Mouse (Mus musculus) forebrain, embryonic 14.5 days (tissue): ENCODE results near the gene Nfkb2. TPM values are rescaled to one million over a fixed set of nuclear protein-coding genes. Genes with fewer than 3 reads are reported as not detected.
A peak's percentile ranks its signal among the peaks of the same experiment; 100 is the strongest.

Source experiments
- ATAC-seq: fragments of 200-750 bp; cut with Nextera tagmentation; 2 replicates; pipeline ENCODE4 v1.8.0; 2017; ENCODE audit warnings: mild to moderate bottlenecking, moderate library complexity
- DNase-seq: peaks from one replicate; pipeline ENCODE4 v3.0.0-alpha.2; 2015; ENCODE audit warnings: low spot score
- H3K27ac ChIP-seq: fragments of 300-500 bp; sonication (generic); 2 replicates; pipeline ENCODE4 v1.5.1; 2014; ENCODE audit warnings: low read depth, mild to moderate bottlenecking, control low read depth, low read length, moderate library complexity
- H3K27me3 ChIP-seq: fragments of 300-500 bp; sonication (generic); replicated peaks from 2 replicates; pipeline ENCODE4 v1.6.1; 2014; ENCODE audit warnings: low read length, control low read depth, mixed read lengths; ENCODE audit not compliant: control insufficient read depth, insufficient read depth
- H3K36me3 ChIP-seq: fragments of 300-500 bp; sonication (generic); 2 replicates; pipeline ENCODE4 v1.6.1; 2014; ENCODE audit warnings: low read length, control low read depth; ENCODE audit not compliant: control insufficient read depth, insufficient read depth
- H3K4me1 ChIP-seq: fragments of 300-500 bp; sonication (generic); 2 replicates; pipeline ENCODE4 v1.6.1; 2014; ENCODE audit warnings: antibody characterized with exemption, low read length, control low read depth; ENCODE audit not compliant: control insufficient read depth, insufficient read depth
- H3K4me2 ChIP-seq: fragments of 300-500 bp; sonication (generic); 2 replicates; pipeline ENCODE4 v1.6.1; 2014; ENCODE audit warnings: mild to moderate bottlenecking, control low read depth, low read length
- H3K4me3 ChIP-seq: fragments of 300-500 bp; sonication (generic); 2 replicates; pipeline ENCODE4 v1.5.1; 2014; ENCODE audit warnings: low read depth, low read length, control low read depth
- H3K9ac ChIP-seq: fragments of 300-500 bp; sonication (generic); 2 replicates; pipeline ENCODE4 v1.6.1; 2014; ENCODE audit warnings: mild to moderate bottlenecking, low read length, control low read depth, moderate library complexity
- H3K9me3 ChIP-seq: fragments of 300-500 bp; sonication (generic); replicated peaks from 2 replicates; pipeline ENCODE4 v1.6.1; 2016; ENCODE audit warnings: low read length, control low read depth, mixed read lengths; ENCODE audit not compliant: control insufficient read depth
- WGBS: fragments of 180-500 bp; shearing (Covaris S2); extraction: QIAGEN DNeasy Blood & Tissue Kit; methylation state at CpG from one replicate; pipeline ENCODE4 v1.1.7; 2014; 5-methylcytosine and 5-hydroxymethylcytosine counted together
- polyA plus RNA-seq: library from polyadenylated mRNA; unstranded; fragments of >200 nt; fragmentation: Nextera tagmentation; extraction: Ambion mirVana; gene quantifications from 2 replicates; pipeline ENCODE4 v1.2.1, GENCODE M21; 2014

Gene Nfkb2
- polyA plus RNA-seq, 1 experiment from 2014 or later: 1.4 TPM

DNA sequence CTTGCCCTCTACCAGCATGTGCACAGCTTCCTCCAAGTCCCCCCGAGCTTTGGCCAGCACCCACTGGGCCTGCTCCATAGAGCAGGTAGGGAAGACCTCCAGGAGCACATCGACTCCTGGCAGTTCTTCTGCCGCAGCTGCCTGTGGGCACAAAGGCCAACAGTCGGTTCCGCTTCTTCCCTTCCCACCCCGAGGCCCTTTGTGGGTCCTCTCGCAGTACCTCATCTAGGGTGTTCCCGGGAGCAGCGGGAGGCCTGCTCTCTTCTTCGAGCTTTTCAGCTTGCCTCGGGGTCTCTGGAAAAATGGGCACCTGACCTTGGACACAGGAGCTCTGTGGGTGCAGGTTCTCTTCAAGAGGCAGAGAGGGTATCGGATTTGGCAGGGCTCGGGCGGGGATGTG, 27.2 kb downstream of the Nfkb2 start:
- ATAC-seq: no peak
- H3K27ac ChIP-seq: no peak overlapping the region
- no peak overlapping the region for H3K4me2 ChIP-seq
- peaks cover 16% of the 10 kb centered on the region for H3K4me1 ChIP-seq
- 94% methylated on average over 14 of the region's 14 CpGs for WGBS
- no peaks in the 10 kb centered on the region for H3K27me3 ChIP-seq
- no peak overlapping the region for H3K4me3 ChIP-seq
- DNase-seq: no peak
- H3K9me3 ChIP-seq: no peaks in the 10 kb centered on the region
- H3K36me3 ChIP-seq: peaks cover 27% of the 10 kb centered on the region
- no peak overlapping the region for H3K9ac ChIP-seq

GRCm38 (mm10) chr19:46331936-46332335, 27.8 kb downstream of the Nfkb2 start:
- no peak for DNase-seq
- Histone ChIP-seq H3K4me1 (peaks cover 16% of the 10 kb centered on the region), H3K27ac (no peak overlapping the region), H3K36me3 (peaks cover 27% of the 10 kb centered on the region), H3K4me3 (no peak overlapping the region), H3K27me3 (no peaks in the 10 kb centered on the region), H3K4me2 (no peak overlapping the region), H3K9me3 (no peaks in the 10 kb centered on the region), H3K9ac (no peak overlapping the region)
- WGBS: 87% methylated on average over 3 of the region's 3 CpGs
- no peak for ATAC-seq

DNA sequence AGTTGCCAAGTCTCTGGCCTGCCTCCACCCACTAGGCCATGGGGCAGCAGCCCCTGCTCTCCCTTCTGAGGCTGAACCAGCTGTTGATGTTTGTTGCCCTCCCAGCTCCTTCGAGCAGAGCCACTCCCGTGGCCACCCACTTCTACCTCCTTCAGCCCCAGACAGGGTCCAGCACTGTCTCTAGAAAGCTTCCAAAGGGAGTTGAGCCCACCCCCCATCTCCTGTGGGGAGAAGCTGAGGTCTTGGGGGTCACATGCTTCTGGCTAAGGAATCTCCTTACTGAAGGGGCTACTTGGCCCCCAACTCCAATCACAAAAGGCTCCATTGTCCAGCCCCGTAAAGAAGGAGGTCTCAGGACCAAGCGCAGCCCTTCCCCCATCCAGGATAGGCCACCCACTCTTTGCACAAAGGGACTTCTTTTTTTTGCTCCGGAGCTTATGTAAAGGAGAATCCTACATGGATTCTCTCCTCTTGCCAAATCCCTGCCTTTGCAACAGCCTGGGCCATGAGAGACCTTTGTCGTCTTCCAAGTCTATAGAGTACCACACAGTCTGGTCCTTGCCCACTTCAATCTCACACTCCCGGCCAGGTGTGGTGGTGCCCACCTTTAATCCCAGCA, 28.7 kb downstream of the Nfkb2 start:
- H3K9ac ChIP-seq: no peak overlapping the region

DNA sequence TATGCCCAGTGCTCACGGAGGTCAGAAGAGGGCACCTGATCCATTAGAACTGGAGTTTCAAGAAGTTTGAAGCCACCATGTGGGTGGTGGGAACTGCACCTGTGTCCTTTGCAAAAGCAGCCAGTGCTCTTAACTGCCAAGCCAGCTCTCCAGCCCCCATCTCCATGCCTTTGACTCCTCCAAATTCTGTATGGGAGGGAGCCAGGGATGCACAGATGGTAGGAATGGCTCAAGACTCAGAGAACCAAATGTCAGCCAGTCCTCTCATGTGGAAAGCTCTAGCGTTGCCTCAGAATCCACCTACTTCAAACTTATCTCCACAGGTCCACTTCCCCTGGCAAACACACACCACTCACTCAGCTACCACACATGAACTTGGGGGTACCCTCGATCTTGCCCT, 29.8 kb downstream of the Nfkb2 start:
- peaks cover 18% of the 10 kb centered on the region for H3K4me1 ChIP-seq
- ATAC-seq (no peak), DNase-seq (no peak)
- H3K9me3 ChIP-seq: no peaks in the 10 kb centered on the region
- H3K9ac ChIP-seq: no peak overlapping the region
- no peaks in the 10 kb centered on the region for H3K27me3 ChIP-seq
- H3K27ac ChIP-seq: no peak overlapping the region
- WGBS: 92% methylated on average over 3 of the region's 3 CpGs
- no peak overlapping the region for H3K4me3 ChIP-seq
- no peak overlapping the region for H3K4me2 ChIP-seq
- peaks cover 27% of the 10 kb centered on the region for H3K36me3 ChIP-seq

More for the DNA sequence above, 28.7 kb downstream of the Nfkb2 start:
- Histone ChIP-seq H3K4me1 (peaks cover 16% of the 10 kb centered on the region), H3K9me3 (no peaks in the 10 kb centered on the region), H3K4me3 (no peak overlapping the region), H3K36me3 (peaks cover 27% of the 10 kb centered on the region), H3K27ac (no peak overlapping the region), H3K4me2 (no peak overlapping the region), H3K27me3 (no peaks in the 10 kb centered on the region)
- no peak for DNase-seq
- 40% methylated on average over 7 of the region's 7 CpGs for WGBS
- ATAC-seq: no peak

GRCm38 (mm10) chr19:46337719-46338330, 33.7 kb downstream of the Nfkb2 start:
- Histone ChIP-seq H3K27ac (peak overlapping the region; percentile 75), H3K4me3 (peak overlapping the region; percentile 66), H3K27me3 (no peaks in the 10 kb centered on the region), H3K36me3 (no peaks in the 10 kb centered on the region), H3K9me3 (no peaks in the 10 kb centered on the region), H3K9ac (peak overlapping the region; percentile 86), H3K4me2 (peak overlapping the region; percentile 88), H3K4me1 (peaks cover 12% of the 10 kb centered on the region)
- DNase-seq: no peak
- 29% methylated on average over 15 of the region's 15 CpGs for WGBS
- no peak; the same call in none of the 2 replicates for ATAC-seq

DNA sequence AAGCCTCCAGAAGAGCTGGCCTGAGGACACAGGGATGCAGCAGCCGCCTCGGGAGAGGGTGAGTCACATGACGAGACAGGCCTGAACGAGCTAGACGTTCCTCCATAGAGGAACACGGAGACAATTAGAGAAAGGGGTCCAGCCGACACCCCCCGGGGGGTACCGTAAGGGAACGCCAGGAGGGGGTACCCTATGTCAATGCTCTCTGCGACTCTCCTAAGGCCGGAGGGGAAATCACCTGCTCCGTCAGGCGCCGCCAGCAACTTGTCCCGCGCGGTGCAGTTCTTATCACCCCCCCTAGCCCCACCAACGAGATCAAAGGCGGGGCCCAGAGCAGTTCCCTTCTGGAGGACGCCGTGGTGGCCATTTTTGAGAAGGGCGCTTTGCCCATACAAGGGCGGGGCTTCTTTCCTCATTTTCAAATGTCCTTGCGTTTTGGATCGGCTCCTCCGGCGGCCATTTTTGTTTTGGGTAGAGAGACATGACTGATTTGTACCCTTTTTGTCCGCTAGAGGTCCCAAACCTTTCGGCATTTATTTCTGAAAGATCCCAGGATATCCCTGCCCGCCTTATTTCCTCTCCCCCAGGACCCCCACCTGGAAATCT, 34.3 kb downstream of the Nfkb2 start, which contains the start of gene Cuedc2:
Cuedc2 (minus strand) TSS at position 372 of the 606 bp plus-strand sequence.
- Histone ChIP-seq H3K9ac (peak within 1 kb of the TSS; percentile 86), H3K4me3 (peak within 1 kb of the TSS; percentile 66), H3K9me3 (no peaks in the 10 kb centered on the region), H3K4me2 (peak within 1 kb of the TSS; percentile 88), H3K36me3 (no peaks in the 10 kb centered on the region), H3K27me3 (no peaks in the 10 kb centered on the region), H3K27ac (peak within 1 kb of the TSS; percentile 75), H3K4me1 (peaks cover 12% of the 10 kb centered on the region)
- under 1% methylated on average over 29 of the region's 31 CpGs for WGBS
- DNase-seq (peak; percentile 98), ATAC-seq (peak; percentile 90)

DNA sequence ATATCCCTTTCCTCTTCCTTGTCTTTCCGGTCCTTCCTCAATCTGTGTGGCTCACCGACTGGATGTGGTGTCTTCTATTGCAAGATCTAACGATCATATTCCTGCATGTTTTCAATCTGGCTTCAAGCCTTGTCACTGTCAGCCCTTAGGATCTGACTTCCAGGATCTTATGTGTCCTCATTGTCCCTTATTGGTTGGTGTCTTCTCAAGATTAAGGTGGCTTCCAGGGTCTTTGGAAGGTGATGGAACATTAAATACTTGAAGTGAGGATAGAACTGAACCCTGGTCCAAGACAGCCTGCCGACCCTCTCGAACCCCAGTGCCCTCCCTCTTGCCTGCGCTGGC, 34.8 kb downstream of the Nfkb2 start:
- 54% methylated on average over 6 of the region's 6 CpGs for WGBS
- Histone ChIP-seq H3K27ac (peak overlapping the region; percentile 55; the same call in 1 of the 2 replicates), H3K9me3 (no peaks in the 10 kb centered on the region), H3K4me3 (peak overlapping the region; percentile 66), H3K27me3 (no peaks in the 10 kb centered on the region), H3K4me2 (peak overlapping the region; percentile 88), H3K9ac (peak overlapping the region; percentile 32), H3K36me3 (no peaks in the 10 kb centered on the region), H3K4me1 (peaks cover 12% of the 10 kb centered on the region)
- ATAC-seq: no peak
- DNase-seq: no peak

DNA sequence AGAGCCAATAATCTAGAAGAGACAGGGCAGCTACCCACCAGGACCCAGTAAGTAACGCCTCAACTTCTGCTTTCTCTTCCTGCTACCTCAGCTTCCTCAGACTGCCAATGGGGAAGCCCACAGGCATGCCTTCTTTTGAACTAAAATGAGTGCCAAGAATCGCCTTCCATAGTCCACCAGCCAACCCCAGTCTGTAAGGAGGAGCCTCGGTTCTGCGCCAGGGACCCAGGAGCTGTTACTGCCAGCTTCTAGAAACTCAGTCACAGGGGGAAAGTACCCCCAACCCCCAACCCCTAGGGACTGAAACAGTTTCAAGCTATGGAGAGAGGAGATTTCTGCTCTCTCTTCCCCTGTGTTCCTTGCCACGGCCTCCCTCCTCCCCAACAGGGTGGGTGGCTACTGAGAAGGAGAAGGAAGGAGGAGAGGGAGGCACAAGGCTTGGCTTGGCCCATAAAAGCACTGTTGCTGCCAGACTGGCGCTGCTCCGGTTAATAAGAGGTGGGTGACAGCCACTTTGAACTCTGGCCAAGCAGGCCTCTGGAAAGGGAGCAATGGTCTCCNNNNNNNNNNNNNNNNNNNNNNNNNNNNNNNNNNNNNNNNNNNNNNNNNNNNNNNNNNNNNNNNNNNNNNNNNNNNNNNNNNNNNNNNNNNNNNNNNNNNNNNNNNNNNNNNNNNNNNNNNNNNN, 35.3 kb downstream of the Nfkb2 start:
- Histone ChIP-seq H3K4me3 (no peak overlapping the region), H3K27me3 (no peaks in the 10 kb centered on the region), H3K27ac (peak overlapping the region; percentile 55; the same call in 1 of the 2 replicates), H3K4me2 (peak overlapping the region; percentile 88; the same call in 1 of the 2 replicates), H3K9me3 (no peaks in the 10 kb centered on the region), H3K4me1 (peaks cover 12% of the 10 kb centered on the region), H3K36me3 (no peaks in the 10 kb centered on the region), H3K9ac (peak overlapping the region; percentile 32)
- 44% methylated on average over 7 of the region's 7 CpGs for WGBS
- DNase-seq (peak; percentile 76), ATAC-seq (peak; percentile 10; the same call in 1 of the 2 replicates)
